Mouse (Mus musculus) G1E-ER4 (cell line): ENCODE measurements around the gene Car14. TPM values are rescaled to one million over a fixed set of nuclear protein-coding genes. Genes with fewer than 3 reads are reported as not detected.

Source experiments
- GATA1 ChIP-seq: IDR thresholded peaks from one replicate; pipeline ENCODE4 v1.8.0; 2012; ENCODE audit warnings: low read length, inconsistent platforms
- polyA plus RNA-seq: library from polyadenylated mRNA; stranded (reverse); fragments of >175 nt; gene quantifications from 2 replicates; pipeline ENCODE4 v1.2.3, GENCODE M21; 2012

Car14 gene
- polyA plus RNA-seq, 1 experiment = not detected

DNA sequence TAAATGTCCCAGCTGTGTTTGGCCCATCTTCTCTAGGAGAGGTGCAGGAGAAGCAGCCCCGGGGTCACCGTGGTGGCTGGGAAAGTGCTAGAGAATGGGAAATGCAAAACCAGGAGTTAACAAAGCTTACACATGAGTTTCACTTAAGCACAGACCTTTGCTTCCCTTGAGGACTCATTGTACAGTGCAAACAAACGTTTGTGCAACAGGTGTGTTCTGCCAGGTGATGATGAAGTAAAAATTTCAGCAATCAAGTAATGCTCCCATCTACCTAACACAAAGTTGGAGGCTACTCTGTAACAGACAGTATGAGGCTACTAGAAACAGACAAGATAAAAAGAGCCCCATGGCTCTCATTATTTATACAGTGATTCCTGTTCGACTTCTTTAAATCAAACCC lies 25.4 kb downstream of the Car14 start:
- TF ChIP-seq GATA1 = no peak

DNA sequence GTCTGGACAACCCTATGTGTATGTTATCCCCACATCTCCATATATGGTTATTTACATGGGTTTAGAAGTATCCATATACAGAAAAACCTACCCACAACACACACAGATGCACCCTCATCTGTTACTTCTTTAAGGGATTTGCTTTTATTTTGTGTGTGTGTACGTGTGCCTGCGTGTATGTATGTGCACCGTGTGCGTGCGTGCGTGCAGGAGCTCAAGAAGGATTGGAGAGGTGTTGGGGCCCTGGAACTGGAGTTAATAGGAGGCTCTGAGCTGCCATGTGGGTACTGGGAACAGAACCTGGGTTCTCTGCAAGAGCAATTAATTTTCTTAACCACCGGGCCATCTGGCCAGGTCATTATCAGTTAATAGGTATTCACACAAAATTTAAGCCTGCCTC lies 32.4 kb downstream of the Car14 start:
- no peak for TF ChIP-seq GATA1

DNA sequence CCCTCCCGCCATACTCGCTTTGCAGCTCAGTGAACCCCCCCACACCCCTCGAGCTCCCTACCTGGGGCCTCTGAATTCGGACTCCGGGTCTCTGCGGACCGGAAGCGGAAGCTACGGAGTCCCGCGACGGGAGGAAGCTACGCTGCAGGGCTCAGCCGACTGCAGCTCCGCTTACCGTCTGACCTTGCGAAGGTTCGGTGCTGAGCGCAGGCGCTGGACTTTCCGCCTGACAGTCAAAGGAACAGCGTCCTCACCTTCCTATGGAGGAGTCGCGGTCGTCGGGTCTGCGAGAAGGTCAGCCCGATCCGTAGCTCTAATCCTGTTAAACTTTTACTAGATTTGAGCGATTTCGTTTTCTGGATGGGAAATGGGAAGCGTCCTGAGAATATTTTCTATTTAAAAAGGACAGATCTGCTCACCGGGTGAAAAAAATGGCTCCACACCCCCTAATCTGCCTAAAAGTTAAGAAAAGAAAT lies 33.1 kb downstream of the Car14 start, which contains the start of gene Mrps21:
Mrps21 (minus strand) TSS at position 128 of the 476 bp plus-strand sequence.
- TF ChIP-seq GATA1 = no peak

DNA sequence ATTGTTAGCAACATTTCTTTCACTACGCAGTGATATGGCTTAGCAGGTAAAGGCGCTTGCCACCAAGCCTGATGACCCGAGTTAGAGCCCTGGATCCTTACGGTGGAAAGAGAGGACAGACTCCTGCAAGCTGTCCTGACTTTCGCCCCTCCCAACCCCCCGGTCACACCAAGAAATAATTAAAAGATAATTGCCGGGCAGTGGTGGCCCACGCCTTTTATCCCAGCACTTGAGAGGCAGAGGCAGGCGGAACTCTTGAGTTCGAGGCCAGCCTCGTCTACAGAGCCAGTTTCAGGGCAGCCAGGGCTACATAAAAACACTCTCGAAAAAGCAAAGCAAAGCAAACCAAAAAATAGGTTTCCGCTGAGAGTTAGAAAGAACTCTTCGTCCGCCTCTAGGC lies 33.5 kb downstream of the Car14 start:
- TF ChIP-seq GATA1 = no peak

- no peak for TF ChIP-seq GATA1
Observed at GRCm38 (mm10) chr3:95867408-95867807, 37.1 kb downstream of the Car14 start.

GRCm38 (mm10) chr3:95866071-95866470 lies 38.4 kb downstream of the Car14 start:
- no peak for TF ChIP-seq GATA1

- no peak for TF ChIP-seq GATA1
Observed at GRCm38 (mm10) chr3:95865571-95865970, 38.9 kb downstream of the Car14 start.

DNA sequence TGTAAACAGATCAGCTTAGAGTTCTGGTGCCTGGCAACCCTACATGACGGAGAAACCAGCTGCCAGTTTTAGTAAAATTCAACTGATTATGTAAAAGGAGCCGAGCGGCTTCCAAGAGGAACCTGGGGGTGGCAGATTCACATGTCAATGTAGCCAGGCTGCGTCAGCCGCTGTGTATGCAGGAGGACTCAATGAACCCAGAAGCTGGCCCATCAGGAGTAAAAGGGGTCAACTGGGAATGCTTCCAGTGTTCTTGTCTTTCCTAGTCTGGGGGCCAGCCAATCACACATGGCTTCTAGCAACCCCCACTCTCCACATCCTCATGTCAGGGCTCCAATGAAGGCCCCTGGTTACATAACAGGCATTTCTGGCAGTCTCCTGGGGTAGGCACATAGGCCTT lies 39.4 kb downstream of the Car14 start:
- no peak for TF ChIP-seq GATA1

DNA sequence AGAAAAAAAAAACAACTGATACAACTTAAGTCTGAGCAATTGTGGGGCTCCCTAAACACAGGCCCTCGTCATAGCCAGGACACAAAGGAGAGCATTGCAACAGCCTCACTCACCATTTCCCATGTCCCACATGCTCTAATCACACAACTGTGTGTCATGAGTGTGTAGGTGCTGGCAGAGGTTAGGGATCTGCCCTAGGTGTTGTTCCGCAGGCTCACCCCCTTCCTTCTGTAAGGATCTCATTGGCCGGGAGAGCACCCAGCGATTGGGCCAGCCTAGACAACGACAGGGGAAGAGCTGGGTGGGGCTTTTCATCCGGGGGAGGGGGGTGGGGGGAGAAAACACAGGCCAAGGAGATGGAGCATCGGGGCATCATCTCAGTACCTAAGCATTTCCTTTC lies 40.9 kb downstream of the Car14 start:
- TF ChIP-seq GATA1 = no peak

DNA sequence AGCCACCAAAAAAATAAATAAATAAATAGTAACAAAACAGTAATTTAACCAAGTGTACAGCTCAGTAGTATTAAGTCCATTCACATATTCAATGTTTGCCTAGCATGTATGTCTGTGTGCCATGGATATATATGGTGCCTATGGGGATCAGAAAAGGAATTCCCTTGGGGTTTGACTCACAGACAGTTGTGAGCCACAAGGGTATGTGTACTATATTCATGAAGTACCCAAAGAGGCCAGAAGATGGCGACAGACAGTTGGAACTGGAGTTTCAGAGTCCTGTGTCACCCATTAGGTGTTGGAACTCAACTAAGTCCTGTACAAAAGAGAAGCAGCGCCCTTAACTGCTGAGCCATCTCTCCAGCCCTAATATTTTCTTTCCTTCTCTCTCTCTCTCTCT lies 42.7 kb downstream of the Car14 start:
- no peak for TF ChIP-seq GATA1

DNA sequence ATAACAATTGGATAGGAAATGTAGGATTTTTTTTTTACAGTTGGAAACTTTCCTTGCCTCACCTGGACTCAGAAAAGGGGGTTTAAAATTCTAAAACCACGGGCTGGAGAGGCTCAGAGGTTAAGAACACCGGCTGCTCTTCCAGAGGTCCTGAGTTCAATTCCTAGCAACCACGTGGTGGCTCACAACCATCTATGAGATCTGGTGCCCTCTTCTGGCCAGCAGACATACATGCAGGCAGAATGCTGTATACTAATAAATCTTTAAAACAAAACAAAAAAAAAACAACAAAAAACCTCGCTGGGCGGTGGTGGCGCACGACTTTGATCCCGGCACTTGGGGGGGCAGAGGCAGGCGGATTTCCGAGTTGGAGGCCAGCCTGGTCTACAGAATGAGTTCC lies 43.3 kb downstream of the Car14 start:
- no peak for TF ChIP-seq GATA1

DNA sequence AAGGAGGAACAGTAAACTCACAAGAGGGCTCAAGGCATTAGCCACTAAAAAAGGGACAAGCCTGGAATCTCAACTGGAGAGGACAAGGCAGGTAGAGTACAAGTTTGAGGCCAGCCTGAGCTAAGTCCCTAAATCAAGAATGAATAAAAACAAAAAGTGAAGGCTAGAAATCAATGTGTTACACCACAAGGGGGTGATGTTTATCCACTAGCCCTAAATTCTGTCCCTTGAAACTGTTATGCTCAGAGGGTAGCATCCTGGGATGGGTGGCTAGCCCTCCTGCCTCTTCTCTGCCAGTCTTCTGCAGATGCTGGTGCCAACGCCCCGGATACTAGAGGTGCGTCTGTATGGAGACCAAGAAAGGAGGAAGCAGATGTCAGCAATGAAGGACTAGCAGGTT lies 44.2 kb downstream of the Car14 start:
- TF ChIP-seq GATA1 = no peak

DNA sequence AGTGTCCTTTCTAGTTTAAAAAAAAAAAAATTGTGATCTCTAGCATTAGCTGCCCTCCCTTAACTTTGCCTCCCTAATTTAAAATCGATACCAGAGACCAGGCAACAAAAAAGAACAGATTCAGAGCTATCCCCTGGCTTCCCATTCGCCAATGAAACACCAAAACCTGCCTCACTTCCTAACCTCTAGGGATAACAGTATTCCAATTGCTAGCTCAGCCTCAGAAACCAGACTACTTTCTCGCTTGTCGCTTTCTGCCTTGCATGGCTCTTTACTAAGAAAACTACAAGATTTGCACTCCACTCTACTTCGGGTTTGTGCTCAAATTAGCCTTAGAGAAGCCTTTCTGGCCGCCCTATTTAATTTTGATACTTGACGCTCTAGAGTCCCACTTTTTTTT lies 48.4 kb downstream of the Car14 start:
- no peak for TF ChIP-seq GATA1

GRCm38 (mm10) chr3:95855502-95856089 lies 48.9 kb downstream of the Car14 start, which contains the start of gene Prpf3:
Gene Prpf3 (minus strand): TSS chr3:95855885.
- TF ChIP-seq GATA1 = no peak

GRCm38 (mm10) chr3:95851317-95851716 lies 53.2 kb downstream of the Car14 start:
- no peak for TF ChIP-seq GATA1

- TF ChIP-seq GATA1 = no peak
Observed at GRCm38 (mm10) chr3:95850611-95851010, 53.9 kb downstream of the Car14 start.

Other genes with a start within 250 kb of the Car14 start
- gene Mcl1, start 245.9 kb downstream of the Car14 start, polyA plus RNA-seq = 336 and 436 TPM in 2 replicates
- not detected in 2 replicates for gene Adamtsl4, start 216.8 kb downstream of the Car14 start, polyA plus RNA-seq
- 13.3 and 13.4 TPM in 2 replicates for gene Ecm1, start 165.1 kb downstream of the Car14 start, polyA plus RNA-seq
- 30.7 and 60.5 TPM in 2 replicates for gene Tars2, start 144.5 kb downstream of the Car14 start, polyA plus RNA-seq
- gene Rprd2, start 85.8 kb downstream of the Car14 start, polyA plus RNA-seq = 7.3 and 8.7 TPM in 2 replicates
- gene Prpf3, start 48.8 kb downstream of the Car14 start, polyA plus RNA-seq = 14.4 and 15.7 TPM in 2 replicates
- gene Mrps21, start 33.2 kb downstream of the Car14 start, polyA plus RNA-seq = 23.8 and 280 TPM in 2 replicates
- 0.11 and 0.30 TPM in 2 replicates for gene Ciart, start 22.4 kb downstream of the Car14 start, polyA plus RNA-seq
- gene BC028528, start 12.7 kb downstream of the Car14 start, polyA plus RNA-seq = not detected in 2 replicates
- 129 and 230 TPM in 2 replicates for gene Aph1a, start 10.7 kb downstream of the Car14 start, polyA plus RNA-seq
- 353 and 448 TPM in 2 replicates for gene Anp32e, start 24.6 kb upstream of the Car14 start, polyA plus RNA-seq
- 7.2 and 7.7 TPM in 2 replicates for gene Plekho1, start 91.3 kb upstream of the Car14 start, polyA plus RNA-seq
- 5.6 and 5.8 TPM in 2 replicates for gene Vps45, start 153.8 kb upstream of the Car14 start, polyA plus RNA-seq
- gene Otud7b, start 199.8 kb upstream of the Car14 start, polyA plus RNA-seq = 10.4 and 11.5 TPM in 2 replicates